Mouse (Mus musculus) left cerebral cortex, postnatal 36 days (tissue): Measurements from ENCODE around the gene Egr2. TPM values are rescaled to one million over a fixed set of nuclear protein-coding genes. Genes with fewer than 3 reads are reported as not detected.

Source experiments
- DNase-seq, 2 experiments: peaks; one replicate each; pipeline ENCODE4 v3.0.0; 2021 to 2022; ENCODE audit warnings: low spot score in 2 of 2, mixed read lengths in 1 of 2
- intact Hi-C: fragments of 180-260 bp; cut with DNase I; formaldehyde crosslinking; loops from one replicate; pipeline ENCODE4 v1.15.1; 2025
- total RNA-seq, 2 experiments: library from RNA; stranded (reverse); gene quantifications; 2 replicates each; pipeline ENCODE4 v1.2.3; 2021

Gene Egr2
- total RNA-seq, 2 experiments from 2014 or later, result 9.6 to 22.9 TPM

GRCm38 (mm10) chr10:67585873-67586610 is 50.8 kb downstream of the Egr2 start:
- DNase-seq, result no peak
- intact Hi-C loops, result no loop called here

Other genes starting within 250 kb of the Egr2 start
- gene Ado, start 13.5 kb downstream of the Egr2 start, total RNA-seq, result 10 to 100 TPM; 36.7 to 39.9 TPM